Mouse (Mus musculus) embryo, embryonic 10 days (tissue): ENCODE measurements around the gene Mrgprb4.
A peak's percentile ranks its signal among the peaks of the same experiment; 100 is the strongest.

Experiments used
- DNase-seq: peaks from one replicate; pipeline ENCODE4 v3.0.0-alpha.2; 2015; ENCODE audit warnings: low spot score

The Mrgprb4 gene

DNA sequence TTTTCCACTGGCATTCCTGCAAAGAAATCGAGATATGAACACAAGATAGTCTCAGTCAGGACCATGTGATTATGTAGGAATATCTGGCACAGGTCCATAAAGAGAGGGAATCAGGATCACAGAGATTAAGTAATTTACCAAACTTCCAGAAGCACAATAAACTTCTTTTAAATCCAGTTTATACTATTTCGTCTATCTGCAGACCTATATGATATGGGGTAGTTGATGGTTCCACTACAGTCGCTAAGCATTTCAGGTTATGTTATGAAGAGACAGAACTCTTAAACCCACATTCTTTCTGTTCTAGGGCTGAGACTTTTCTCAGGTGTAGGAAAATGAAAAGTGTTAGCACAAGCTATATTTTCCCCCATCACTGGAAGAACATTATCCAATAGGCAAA, at the start of gene Mrgprb4:
TSS of gene Mrgprb4 (minus strand) at position 101 of the 400 bp plus-strand sequence.
- no peak for DNase-seq

DNA sequence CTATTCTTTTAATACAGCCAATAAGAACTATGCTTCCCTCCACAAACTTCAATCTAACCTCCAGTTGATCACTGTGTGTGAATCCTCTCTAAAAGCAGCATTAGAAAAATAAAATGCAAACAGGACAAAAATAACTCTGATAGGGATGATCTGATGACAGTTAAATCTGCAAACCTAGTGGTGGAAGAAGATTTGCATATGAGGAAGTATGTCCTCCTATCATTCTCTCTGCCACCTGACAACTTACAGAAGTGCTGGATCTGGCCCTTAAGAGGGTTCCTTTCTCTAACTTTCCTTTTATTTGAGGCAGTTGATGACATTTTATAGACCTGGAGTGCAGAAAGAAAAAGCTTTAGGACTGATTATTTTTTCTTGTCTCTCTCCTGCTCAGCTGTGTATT, 27.0 kb upstream of the Mrgprb4 start:
- DNase-seq, result no peak

GRCm38 (mm10) chr7:48225065-48225464, 26.0 kb upstream of the Mrgprb4 start:
- DNase-seq, result no peak

DNA sequence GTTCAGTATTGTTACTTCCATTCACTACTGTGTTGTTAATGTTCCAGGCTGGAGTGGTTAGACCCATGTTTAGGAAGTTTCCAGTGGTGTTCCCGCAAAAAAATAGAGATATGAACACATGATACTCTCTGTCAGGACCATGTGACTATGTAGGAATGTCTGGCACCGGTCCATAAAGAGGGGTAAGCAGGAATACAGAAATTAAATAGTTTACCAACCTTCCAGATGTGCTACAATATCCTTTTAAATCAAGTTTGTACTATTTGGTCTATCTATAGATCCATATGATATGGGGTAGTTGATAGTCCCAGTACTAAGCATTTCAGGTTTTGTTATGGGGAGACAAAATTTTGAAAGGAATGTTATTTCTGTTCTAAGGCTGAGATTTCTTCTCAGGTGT, 30.2 kb downstream of the Mrgprb4 start, which contains the start of gene Mrgprb5:
TSS of gene Mrgprb5 (minus strand) at position 101 of the 400 bp plus-strand sequence.
- no peak for DNase-seq

DNA sequence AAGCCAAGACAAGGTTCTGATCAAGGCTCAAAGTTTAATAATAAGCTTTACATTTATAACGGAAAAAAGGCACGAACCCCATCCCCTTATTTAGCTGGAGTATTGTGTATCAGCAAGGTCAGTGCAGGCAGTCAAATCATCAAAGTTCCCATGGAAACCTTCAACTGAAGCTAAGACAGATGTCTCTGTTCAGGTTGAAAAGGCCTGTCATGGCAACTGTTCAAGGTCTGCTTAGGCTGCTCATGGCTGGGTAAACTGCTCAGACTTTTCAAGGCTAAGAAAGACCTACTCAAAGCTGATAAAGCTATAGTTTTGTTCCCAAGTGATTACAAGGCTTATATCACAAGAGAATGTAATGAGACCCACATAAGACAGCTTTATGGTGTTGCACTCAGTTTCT, 31.6 kb downstream of the Mrgprb4 start:
- DNase-seq, result peak; percentile 4
